Mouse (Mus musculus) olfactory bulb, adult 2 months (tissue): ENCODE results near the gene Acrbp.

Experiments used
- CTCF ChIP-seq: fragments of 200-500 bp; IDR thresholded peaks from 2 replicates; pipeline ENCODE4 v1.5.1; 2012; ENCODE audit warnings: low read depth, mild to moderate bottlenecking, low read length, moderate library complexity; ENCODE audit not compliant: insufficient read depth
- POLR2A ChIP-seq: fragments of 200-500 bp; IDR thresholded peaks from 2 replicates; pipeline ENCODE4 v1.6.1; 2012; ENCODE audit warnings: mild to moderate bottlenecking, low read depth, low read length, moderate library complexity; ENCODE audit not compliant: insufficient read depth

- TF ChIP-seq POLR2A (no peak), CTCF (no peak)
Observed at GRCm38 (mm10) chr6:125084424-125084823, 34.9 kb downstream of the Acrbp start.
